Mouse (Mus musculus): ENCODE data around the gene Irf3. TPM values are rescaled to one million over a fixed set of nuclear protein-coding genes. Genes with fewer than 3 reads are reported as not detected.
A peak's percentile ranks its signal among the peaks of the same experiment; 100 is the strongest.

Gene Irf3
- 138 and 151 TPM in 2 replicates for total RNA-seq (2021)
- long read RNA-seq, transcript Irf3-201 (8 exons, 2,031 nt), result major isoform, 32 of 66 reads
- long read RNA-seq, transcript Irf3-210 (2 exons, 629 nt), result minor isoform, 6 of 66 reads
- long read RNA-seq, partial matches to known transcripts, result 18 of 66 reads
- long read RNA-seq, other reads (novel, unspliced or antisense), result 5 of 66 reads

DNA sequence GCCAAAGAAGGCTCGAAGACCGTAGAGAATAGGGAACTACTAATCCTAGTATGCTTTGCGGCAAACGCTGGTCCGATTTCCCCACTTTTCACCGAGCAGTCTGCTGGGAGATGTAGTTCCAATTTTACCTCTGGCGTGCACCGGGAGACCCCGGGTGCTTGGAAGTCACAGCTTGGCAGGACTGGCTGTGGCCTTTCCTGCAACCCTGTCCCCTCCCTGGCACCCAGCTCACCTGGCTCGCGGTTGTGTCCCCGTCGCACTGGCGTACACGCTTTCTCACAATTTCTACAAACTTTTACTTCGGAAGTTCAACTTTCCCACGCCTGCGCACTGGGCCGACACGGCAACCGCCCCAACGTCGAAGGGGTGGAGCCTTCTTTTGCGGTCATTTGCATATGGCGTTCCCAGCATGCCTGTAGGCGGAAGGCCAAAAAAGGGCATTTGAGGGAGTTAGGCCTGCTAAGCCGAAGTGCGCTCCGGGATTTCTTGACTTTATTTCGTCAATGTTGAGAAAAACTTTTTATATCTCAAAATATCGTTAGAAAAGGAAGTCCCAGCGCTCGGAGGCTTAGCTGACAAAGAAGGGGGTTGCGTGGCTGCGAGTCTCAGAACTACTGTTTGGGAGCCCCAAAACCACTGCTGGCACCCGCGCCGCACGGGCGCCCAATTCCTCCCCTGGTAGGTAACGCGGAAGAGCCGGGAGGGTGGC is at the start of gene Irf3:
Gene Irf3, plus strand, starts transcription at position 418 of the 709 bp plus-strand sequence.
- peak; percentile 94 for DNase-seq

GRCm38 (mm10) chr7:44949922-44950321 is 47.5 kb upstream of the Irf3 start:
- DNase-seq, result no peak

- DNase-seq, result peak; percentile 82
Measured at GRCm38 (mm10) chr7:44951960-44952359, 45.5 kb upstream of the Irf3 start.

- DNase-seq, result peak; percentile 91
Measured at GRCm38 (mm10) chr7:44952611-44953306, 44.7 kb upstream of the Irf3 start.

- DNase-seq, result no peak
Measured at GRCm38 (mm10) chr7:44953561-44953960, 43.9 kb upstream of the Irf3 start.

DNA sequence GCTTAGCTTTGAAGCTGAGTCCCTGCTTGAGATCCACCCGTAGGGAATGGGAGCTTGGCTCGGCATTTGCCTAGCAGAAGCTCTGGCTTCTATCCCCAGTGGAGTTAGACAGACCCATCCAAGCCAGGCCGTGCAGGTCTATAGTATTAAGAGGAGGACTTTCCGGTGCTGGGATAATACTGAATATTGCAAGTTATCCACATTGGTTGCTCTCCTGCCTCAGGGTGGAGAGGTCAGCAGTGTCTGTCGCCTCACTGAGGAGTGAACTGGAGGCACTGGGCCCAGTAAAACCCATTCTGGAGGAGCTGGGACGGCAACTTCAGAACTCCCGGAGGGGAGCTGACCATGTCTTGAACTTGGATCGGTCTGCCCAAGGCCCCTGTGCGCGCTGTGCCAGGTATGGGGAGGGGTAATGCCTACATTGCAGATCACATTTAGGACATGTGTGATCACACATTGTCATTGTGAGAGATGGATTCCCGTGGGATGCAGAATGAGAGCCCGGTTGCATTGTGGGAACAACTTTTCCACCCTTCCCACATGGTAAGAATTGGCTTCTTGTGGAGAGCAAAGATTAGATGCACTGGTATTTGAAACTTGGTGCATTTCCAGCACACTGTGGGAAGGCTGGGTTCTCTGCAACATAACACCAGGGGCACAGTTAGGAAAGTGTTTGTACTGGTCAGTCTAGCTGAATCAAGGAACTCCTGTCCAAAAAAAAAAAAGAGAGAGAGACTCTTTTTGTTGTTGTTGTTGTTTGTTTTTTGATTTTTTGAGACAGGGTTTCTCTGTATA is 43.2 kb upstream of the Irf3 start:
- DNase-seq, result no peak

DNA sequence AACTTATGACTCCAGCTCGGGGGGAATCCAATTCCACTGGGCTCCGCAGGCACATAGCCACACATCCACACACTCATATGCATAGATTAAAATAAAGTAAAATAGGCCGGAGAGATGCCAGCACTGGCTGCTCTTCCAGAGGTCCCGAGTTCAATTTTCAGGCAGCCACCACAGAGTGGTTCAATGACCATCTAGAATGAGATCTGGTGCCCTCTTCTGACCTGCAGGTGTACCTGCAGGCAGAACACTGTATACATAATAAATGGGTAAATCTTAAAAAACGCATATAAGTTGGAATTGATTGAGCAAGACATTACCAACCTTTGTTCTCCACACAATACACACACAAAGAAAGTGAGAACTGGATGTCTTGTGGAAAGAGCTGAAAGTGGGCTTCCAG is 41.8 kb upstream of the Irf3 start:
- no peak for DNase-seq

DNA sequence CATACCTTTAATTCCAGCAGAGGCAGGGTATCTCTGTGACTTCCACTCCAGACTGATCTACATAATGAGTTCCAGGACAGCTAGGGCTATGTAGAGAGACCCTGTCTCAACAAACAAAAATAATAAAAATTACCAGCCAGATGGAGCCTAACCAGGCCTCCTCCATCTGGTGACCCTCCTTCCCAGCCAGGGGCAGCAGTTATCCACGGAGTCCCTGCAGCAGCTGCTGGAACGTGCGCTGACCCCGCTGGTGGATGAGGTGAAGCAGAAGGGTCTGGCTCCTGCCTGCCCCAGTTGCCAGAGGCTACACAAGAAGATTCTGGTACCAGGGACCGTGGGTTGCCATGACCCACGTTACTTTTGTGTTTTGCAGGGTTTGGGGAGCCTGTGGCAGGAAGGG is 41.2 kb upstream of the Irf3 start:
- DNase-seq, result no peak

DNA sequence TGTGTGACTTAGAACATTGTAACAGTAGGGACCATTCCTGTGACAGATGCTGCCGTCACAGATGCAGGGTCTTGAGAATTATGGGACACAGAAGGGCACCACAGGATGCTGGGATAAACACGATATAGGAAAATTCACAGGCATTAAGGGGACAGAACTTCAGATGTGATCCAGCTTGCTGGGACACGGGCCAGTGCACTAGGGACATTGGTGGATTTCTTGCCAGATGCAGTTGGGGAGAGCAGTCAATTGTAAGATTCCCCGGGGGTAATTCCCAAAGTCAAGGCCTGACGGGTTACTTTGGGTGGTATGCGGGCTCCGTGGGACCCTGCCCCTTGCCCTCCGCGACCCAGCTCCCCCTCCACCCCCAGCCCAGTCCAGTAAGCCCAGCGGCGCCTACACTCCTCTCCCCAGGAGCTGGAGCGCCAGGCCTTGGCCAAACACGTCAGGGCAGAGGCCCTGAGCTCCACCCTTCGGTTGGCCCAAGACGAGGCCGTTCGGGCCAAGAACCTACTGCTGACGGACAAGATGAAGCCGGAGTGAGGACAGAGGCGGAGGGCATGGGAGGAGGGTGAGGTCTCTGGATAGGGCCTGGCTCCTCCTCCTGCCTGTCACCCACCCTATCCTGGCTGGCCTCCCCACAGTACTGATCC is 40.1 kb upstream of the Irf3 start:
- no peak for DNase-seq

DNA sequence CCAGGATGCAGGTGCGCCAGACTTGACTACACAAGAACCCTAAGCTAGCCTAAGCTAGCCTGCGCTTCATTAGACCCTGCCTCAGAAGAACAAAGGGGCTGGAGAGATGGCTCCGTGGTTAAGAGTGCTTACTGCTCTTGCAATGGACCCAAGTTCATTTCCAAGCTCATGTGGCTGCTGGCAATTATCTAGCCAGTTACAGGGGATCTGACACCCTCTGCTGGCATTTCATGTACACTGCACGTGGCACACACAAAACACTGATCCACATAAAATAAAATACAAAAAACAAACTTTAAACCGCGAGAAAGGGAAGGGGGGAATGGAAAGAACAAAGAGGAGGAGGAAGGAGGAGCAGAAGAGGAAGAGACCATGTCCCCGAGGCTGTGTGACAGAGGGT is 39.2 kb upstream of the Irf3 start:
- no peak for DNase-seq

DNA sequence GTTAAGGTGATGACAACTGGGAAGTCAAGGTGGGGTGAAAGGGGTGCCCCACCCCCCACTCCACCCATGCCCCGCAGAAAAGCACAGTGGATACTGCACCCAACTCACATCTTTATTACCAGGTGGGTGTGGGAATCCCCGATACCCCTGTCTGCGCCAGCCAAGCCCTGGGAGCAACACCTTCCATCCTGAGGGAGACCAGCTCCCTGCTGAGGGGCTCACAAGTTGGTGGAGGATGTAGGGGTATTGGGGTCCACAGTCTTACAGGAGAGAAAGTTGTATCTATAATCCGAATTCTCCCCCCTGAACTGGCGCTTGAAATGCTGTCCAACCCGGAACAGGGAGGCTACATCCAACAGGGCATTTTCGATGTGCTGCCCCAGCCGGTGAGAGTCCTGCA is 38.2 kb upstream of the Irf3 start:
- DNase-seq, result no peak

- no peak for DNase-seq
Measured at GRCm38 (mm10) chr7:44959874-44960511, 37.5 kb upstream of the Irf3 start.

DNA sequence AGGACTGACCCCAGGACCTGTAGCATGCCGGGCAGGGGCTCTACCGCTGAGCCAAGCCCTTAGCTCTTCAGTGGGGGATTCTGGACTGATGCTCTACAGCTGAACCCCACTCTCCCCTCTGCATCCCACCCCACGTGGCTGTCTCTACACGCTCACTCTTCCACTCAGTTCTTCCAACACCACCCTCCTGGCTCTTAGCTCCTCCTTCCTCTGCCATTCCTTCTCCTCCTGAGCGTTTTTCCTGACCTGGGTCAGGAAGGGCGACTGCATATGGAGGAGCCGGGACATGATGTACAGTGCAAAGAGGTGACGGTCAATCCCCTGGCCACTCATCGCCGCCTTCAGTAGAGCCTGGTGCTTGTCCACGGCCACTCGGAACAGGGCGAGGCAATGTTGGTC is 36.9 kb upstream of the Irf3 start:
- DNase-seq, result no peak

- no peak for DNase-seq
Measured at GRCm38 (mm10) chr7:44962337-44962736, 35.1 kb upstream of the Irf3 start.

DNA sequence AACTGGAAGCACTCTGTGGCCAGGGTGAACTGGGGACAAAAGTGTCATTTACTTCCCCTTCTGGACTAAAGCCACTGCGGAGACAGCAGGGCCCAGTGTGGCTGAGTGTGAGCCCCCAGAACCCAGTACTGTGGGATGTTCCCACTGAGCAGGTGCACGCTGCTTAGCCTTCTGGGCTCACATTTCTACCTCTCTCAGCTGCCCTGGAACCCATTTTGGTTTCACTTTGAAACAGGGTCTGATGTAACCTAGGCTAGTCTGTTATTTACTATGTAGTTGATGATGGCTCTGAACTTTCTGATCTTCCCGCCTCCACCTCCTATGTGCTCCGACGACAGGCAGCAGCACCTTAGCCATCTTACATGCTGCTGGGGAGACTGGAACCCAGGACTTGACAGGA is 34.6 kb upstream of the Irf3 start:
- DNase-seq, result no peak

- DNase-seq, result no peak
Measured at GRCm38 (mm10) chr7:44964990-44965389, 32.5 kb upstream of the Irf3 start.

DNA sequence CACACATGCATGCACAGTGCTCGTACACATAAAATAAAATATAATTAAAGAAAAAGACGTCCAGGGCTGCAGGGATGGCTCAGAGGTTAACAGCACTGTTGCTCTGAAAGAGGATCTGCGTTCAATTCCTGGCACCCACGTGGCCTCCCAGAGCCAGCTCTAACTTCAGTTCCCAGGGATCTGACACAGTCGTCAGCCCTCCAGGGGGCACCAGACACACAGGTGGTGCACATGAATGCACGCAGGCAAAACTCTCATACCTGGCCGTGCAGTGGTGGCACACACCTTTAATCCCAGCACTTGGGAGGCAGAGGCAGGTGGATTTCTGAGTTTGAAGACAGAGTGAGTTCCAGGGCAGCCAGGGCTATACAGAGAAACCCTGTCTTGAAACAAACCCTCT is 31.5 kb upstream of the Irf3 start:
- no peak for DNase-seq

DNA sequence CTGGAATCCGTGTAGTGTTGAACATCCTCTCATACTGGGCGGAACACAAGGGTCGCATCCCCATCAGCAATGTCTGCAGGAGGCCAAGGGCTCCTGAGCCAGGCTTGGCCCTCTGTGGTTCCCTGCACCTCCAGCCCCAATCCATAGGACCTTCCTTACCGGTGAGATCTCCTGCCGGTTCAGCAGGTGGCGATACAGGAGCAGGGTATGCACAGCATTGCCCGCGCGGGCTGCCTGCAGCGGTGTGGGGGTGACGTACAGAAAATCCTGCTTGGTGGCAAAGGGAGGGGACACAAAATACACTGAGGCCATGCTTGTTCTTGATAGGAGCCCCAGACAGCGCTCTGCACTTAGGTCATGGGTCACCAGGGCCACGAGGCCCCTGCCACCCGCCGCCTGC is 30.8 kb upstream of the Irf3 start:
- DNase-seq, result no peak

DNA sequence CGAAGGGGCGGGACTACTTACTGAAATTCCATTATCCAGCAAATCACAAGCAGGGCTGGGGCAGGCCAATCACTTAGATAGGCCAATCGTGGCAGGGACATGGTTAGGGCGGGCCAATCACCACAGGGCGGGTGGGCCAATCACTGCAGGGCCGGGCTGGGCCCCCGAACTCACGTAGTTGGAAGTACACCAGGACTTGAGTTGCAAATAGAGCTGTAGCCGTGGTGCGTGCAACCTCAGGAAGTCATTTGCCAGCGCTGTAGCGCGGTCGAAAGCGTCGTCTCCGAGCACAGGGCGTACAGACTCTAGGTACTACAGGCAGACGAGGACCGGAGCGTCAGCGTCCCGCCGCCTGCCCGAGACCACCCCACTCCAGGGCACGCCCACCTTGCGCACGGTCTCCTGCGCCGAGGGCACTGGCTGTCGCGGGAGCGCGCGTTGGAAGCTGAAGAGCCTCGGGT is 27.2 kb upstream of the Irf3 start:
- DNase-seq, result peak; percentile 83

GRCm38 (mm10) chr7:44971142-44971541 is 26.3 kb upstream of the Irf3 start:
- DNase-seq, result no peak

- DNase-seq, result no peak
Measured at GRCm38 (mm10) chr7:44973415-44974130, 23.9 kb upstream of the Irf3 start.

Measured in adrenal gland, postnatal 25 days (tissue).